Mouse (Mus musculus) right cerebral cortex, postnatal 14 days (tissue): ENCODE data around the gene Prm2.
A peak's percentile ranks its signal among the peaks of the same experiment; 100 is the strongest.

Source experiments
- DNase-seq: peaks from one replicate; pipeline ENCODE4 v3.0.0; 2022

Gene Prm2

GRCm38 (mm10) chr16:10796034-10796433 is at the start of gene Prm2:
Gene Prm2 (minus strand): TSS chr16:10796134.
- no peak for DNase-seq

- no peak for DNase-seq
Measured at GRCm38 (mm10) chr16:10844319-10844670, 48.4 kb upstream of the Prm2 start.

- no peak for DNase-seq
Measured at GRCm38 (mm10) chr16:10843486-10844318, 47.8 kb upstream of the Prm2 start.

GRCm38 (mm10) chr16:10842282-10842855 is 46.4 kb upstream of the Prm2 start:
- no peak for DNase-seq

GRCm38 (mm10) chr16:10840018-10840417 is 44.1 kb upstream of the Prm2 start:
- DNase-seq = no peak

GRCm38 (mm10) chr16:10838487-10839245 is 42.7 kb upstream of the Prm2 start:
- no peak for DNase-seq

- DNase-seq = no peak
Measured at GRCm38 (mm10) chr16:10837903-10838302, 42.0 kb upstream of the Prm2 start.

GRCm38 (mm10) chr16:10837250-10837649 is 41.3 kb upstream of the Prm2 start:
- DNase-seq = no peak

- no peak for DNase-seq
Measured at GRCm38 (mm10) chr16:10836388-10836787, 40.5 kb upstream of the Prm2 start.

- peak; percentile 84 for DNase-seq
Measured at GRCm38 (mm10) chr16:10834911-10835587, 39.1 kb upstream of the Prm2 start, which contains the start of gene Rmi2. Gene Rmi2 (plus strand): TSS chr16:10835059.

GRCm38 (mm10) chr16:10834542-10834910 is 38.6 kb upstream of the Prm2 start:
- DNase-seq = no peak

- DNase-seq = no peak
Measured at GRCm38 (mm10) chr16:10828461-10828805, 32.5 kb upstream of the Prm2 start.

- no peak for DNase-seq
Measured at GRCm38 (mm10) chr16:10827766-10828460, 32.0 kb upstream of the Prm2 start.

- DNase-seq = no peak
Measured at GRCm38 (mm10) chr16:10827269-10827668, 31.3 kb upstream of the Prm2 start.

- DNase-seq = no peak
Measured at GRCm38 (mm10) chr16:10825840-10826239, 29.9 kb upstream of the Prm2 start.

GRCm38 (mm10) chr16:10824536-10824935 is 28.6 kb upstream of the Prm2 start:
- no peak for DNase-seq

GRCm38 (mm10) chr16:10821387-10821786 is 25.5 kb upstream of the Prm2 start:
- no peak for DNase-seq

GRCm38 (mm10) chr16:10819966-10820365 is 24.0 kb upstream of the Prm2 start:
- no peak for DNase-seq

- DNase-seq = no peak
Measured at GRCm38 (mm10) chr16:10818579-10819135, 22.7 kb upstream of the Prm2 start.

- no peak for DNase-seq
Measured at GRCm38 (mm10) chr16:10814864-10815263, 18.9 kb upstream of the Prm2 start.

GRCm38 (mm10) chr16:10813726-10814125 is 17.8 kb upstream of the Prm2 start:
- DNase-seq = no peak

GRCm38 (mm10) chr16:10812865-10813371 is 17.0 kb upstream of the Prm2 start, which contains the start of gene Gm11172:
Gene Gm11172 (plus strand): TSS chr16:10812915.
- no peak for DNase-seq
